Mouse (Mus musculus) erythroblast, adult 5-6 weeks (primary cell): ENCODE measurements around the gene Elovl1. TPM values are rescaled to one million over a fixed set of nuclear protein-coding genes. Genes with fewer than 3 reads are reported as not detected.

Source experiments
- ATAC-seq: replicated peaks from 2 replicates; pipeline ENCODE4 v1.8.0; 2016; ENCODE audit warnings: moderate number of reproducible peaks, mild to moderate bottlenecking, moderate TSS enrichment, inconsistent platforms; ENCODE audit not compliant: poor library complexity, low FRiP score, severe bottlenecking
- total RNA-seq, 2 experiments: library from RNA; stranded (forward) in 1 of 2; stranded (reverse) in 1 of 2; fragments of 150-400 nt in 1 of 2; fragments of 200-764, 138-1000 nt in 1 of 2; gene quantifications; 2 replicates each; pipeline versions ENCODE4 v1.2.3 to v1.2.4; 2015 to 2017; ENCODE audit warnings: low replicate concordance in 2 of 2

Gene Elovl1
- total RNA-seq, 2 experiments from 2014 or later, result 15.2 to 22.0 TPM

- ATAC-seq, result peak; percentile 38
These were observed 502 bp upstream of the Elovl1 start for GRCm38 (mm10) chr4:118427415-118427767.

GRCm38 (mm10) chr4:118428531-118429214 lies 780 bp downstream of the Elovl1 start:
- peak; percentile 51 for ATAC-seq

- ATAC-seq, result 0 out of 2 replicates have a peak, but pooled peaks have one; percentile 19
These were observed 1.5 kb downstream of the Elovl1 start for GRCm38 (mm10) chr4:118429215-118429895.

- ATAC-seq, result no peak
These were observed 4.4 kb downstream of the Elovl1 start for GRCm38 (mm10) chr4:118432332-118432731.

- peak; percentile 95 for ATAC-seq
These were observed 9.1 kb downstream of the Elovl1 start, which contains the start of gene Cdc20 for GRCm38 (mm10) chr4:118436820-118437603. Gene Cdc20 (minus strand): TSS chr4:118437352.

- peak; percentile 53 for ATAC-seq
These were observed 9.9 kb downstream of the Elovl1 start for GRCm38 (mm10) chr4:118437829-118438253.

- ATAC-seq, result no peak
These were observed 17.2 kb downstream of the Elovl1 start for GRCm38 (mm10) chr4:118445088-118445487.

- no peak for ATAC-seq
These were observed 18.0 kb downstream of the Elovl1 start for GRCm38 (mm10) chr4:118445781-118446414.

- no peak for ATAC-seq
These were observed 18.7 kb downstream of the Elovl1 start for GRCm38 (mm10) chr4:118446415-118447153.

GRCm38 (mm10) chr4:118457345-118457975 lies 29.6 kb downstream of the Elovl1 start, which contains the start of gene Mpl:
Gene Mpl (minus strand): TSS chr4:118457513.
- no peak for ATAC-seq

GRCm38 (mm10) chr4:118464956-118465355 lies 37.1 kb downstream of the Elovl1 start:
- no peak for ATAC-seq

GRCm38 (mm10) chr4:118465697-118466163 lies 37.8 kb downstream of the Elovl1 start:
- no peak for ATAC-seq

GRCm38 (mm10) chr4:118471281-118471680 lies 43.4 kb downstream of the Elovl1 start:
- ATAC-seq, result no peak

GRCm38 (mm10) chr4:118472687-118473086 lies 44.8 kb downstream of the Elovl1 start:
- ATAC-seq, result no peak

- no peak for ATAC-seq
These were observed 49.1 kb downstream of the Elovl1 start for GRCm38 (mm10) chr4:118476773-118477530.
